Mouse (Mus musculus) left cerebral cortex, adult 18-20 months (tissue): ENCODE results near the gene Tm4sf5. TPM values are rescaled to one million over a fixed set of nuclear protein-coding genes. Genes with fewer than 3 reads are reported as not detected.
"Not testable (repeated sequence)": the region's sequence is repeated elsewhere in the genome, so short reads cannot be mapped to it uniquely, and the experiment has no call there.

ENCODE experiments used
- DNase-seq, 2 experiments: peaks; one replicate each; pipeline ENCODE4 v3.0.0; 2021 to 2022; ENCODE audit warnings: low spot score in 2 of 2, mixed read lengths in 1 of 2
- total RNA-seq, 2 experiments: library from RNA; stranded (reverse); gene quantifications; 2 replicates each; pipeline ENCODE4 v1.2.3; 2021

Tm4sf5 gene
- total RNA-seq, 2 experiments from 2014 or later: 0.37 TPM; not detected in 1

- DNase-seq: peak; percentile 33 to 46
These were observed 4.9 kb downstream of the Tm4sf5 start for GRCm38 (mm10) chr11:70509753-70510564.

GRCm38 (mm10) chr11:70511242-70511641 is 6.2 kb downstream of the Tm4sf5 start:
- DNase-seq: no peak

GRCm38 (mm10) chr11:70511825-70512224 is 6.8 kb downstream of the Tm4sf5 start:
- DNase-seq: no peak

DNA sequence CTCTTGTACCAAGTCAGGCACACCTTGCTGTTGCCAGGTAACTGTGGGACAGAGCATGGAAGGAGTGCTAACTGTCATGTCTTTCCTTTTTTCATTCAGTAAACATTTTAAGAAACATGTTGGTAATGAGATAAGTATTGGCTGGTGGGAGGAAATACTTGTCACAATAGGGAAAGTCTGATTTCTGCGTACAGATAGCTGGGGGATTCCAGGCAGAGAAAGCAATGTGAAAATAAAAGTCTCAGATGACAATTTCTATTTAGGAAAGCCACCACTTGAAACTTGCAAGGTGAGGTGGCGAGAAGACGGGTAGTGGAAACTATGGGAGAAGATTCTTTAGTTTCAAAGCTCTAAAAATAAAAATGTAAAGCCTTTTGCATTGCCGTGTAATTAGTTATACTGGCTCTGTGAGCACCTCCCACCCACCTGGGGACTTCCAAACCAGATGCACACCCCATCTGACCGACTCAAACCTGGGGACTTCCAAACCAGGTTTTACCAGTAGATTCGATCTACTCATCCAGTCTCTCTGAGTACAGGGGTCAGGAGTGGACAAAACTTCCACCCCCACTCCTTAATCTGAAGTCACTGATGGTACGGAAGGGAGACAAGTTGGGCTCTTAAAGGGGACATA is 7.8 kb downstream of the Tm4sf5 start:
- no peak for DNase-seq

- DNase-seq: no peak
These were observed 8.5 kb downstream of the Tm4sf5 start for GRCm38 (mm10) chr11:70513520-70513919.

- no peak for DNase-seq
These were observed 9.2 kb downstream of the Tm4sf5 start, which contains the start of gene Vmo1 for GRCm38 (mm10) chr11:70514288-70514687. Gene Vmo1 (minus strand): TSS chr11:70514616.

- peak in 1 of 2 experiments; percentile 15 for DNase-seq
These were observed 11.3 kb downstream of the Tm4sf5 start for GRCm38 (mm10) chr11:70516352-70516751.

- DNase-seq: no peak
These were observed 13.4 kb downstream of the Tm4sf5 start for GRCm38 (mm10) chr11:70518436-70518835.

GRCm38 (mm10) chr11:70518923-70519322 is 13.9 kb downstream of the Tm4sf5 start, which contains the start of gene Gltpd2:
Gene Gltpd2 (plus strand): TSS chr11:70519196.
- no peak for DNase-seq

DNA sequence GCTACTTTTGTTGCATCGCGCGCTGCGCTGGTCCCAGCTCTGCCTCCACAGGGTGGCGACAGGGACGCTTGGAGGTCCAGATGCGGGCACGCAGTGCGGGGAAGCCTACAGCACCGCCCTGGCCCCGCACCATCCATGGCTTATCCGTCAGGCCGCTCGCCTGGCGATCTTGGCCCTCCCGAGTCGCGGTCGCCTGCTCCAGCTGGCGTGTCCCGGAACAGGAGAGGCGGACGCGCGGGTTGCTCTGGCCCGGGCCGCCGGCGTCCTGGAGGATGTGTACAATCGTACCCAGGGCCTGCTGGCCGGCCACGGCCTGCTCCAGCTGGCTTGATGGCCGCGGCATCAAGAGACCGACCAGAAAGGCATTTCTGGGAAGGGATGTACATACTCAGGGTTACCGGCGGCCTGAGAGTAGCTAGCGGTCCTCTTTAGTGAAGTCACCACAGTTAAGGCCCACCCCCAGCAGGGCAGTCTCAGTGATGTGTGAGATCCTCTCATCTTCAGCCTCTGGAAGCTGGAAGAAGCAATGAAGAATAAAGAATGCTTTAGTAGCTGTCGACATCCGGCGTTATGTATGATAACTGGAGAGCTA is 15.2 kb downstream of the Tm4sf5 start:
- no peak for DNase-seq

DNA sequence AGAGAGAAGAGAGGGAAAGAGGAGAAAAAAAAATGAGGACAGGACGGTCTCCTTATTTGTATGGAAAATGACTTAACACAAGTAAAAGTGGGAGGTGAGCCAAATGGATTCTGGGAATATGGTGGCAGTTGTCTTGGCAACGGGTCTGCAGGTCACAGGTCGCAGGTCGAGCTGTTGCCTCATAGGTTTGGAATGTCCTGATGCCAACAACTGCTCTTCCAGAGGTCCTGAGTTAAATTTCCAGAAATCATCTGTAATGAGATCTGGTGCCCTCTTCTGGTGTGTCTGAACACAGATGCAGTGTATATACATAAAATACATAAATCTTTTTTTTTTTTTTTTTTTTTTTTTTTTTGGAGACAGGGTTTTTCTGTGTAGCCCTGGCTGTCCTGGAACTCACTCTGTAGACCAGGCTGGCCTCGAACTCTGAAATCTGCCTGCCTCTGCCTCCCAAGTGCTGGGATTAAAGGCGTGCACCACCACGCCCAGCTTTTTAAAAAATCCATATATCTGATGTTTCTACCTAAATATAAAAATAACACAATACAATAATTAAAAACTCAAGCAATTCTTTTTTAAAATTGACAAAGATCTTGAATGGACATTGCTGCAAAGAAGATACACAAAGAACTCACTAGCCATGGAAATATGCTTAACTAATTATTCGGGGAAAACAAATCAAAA is 18.4 kb downstream of the Tm4sf5 start:
- not testable (repeated sequence) for DNase-seq

GRCm38 (mm10) chr11:70524782-70525181 is 19.7 kb downstream of the Tm4sf5 start:
- DNase-seq: no peak

DNA sequence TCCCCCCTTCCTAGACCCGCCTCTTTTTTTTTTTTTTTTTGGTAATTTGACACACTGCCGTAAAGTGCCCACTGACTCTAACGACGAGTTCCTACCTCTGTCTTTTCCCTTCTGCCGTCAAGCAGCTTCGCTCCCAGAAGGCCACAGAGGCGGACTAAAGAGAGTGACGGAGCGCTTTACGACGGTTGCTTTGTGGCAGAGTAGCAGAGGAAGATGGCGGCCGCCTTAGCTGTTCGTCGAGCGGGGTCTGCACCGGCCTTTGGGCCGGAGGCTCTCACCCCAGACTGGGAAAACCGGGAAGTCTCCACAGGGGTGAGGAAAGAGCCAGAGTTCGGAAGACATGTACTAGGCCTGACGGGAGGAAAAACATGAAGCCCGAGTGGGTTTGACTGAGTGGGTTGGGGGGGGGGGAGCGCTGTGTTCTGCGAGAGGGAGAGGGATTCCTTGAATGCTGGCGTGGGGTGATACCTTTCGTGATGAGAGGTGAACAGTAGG is 20.2 kb downstream of the Tm4sf5 start, which contains the start of gene Psmb6:
Psmb6 (plus strand) TSS at position 184 of the 495 bp plus-strand sequence.
- DNase-seq: peak; percentile 92

DNA sequence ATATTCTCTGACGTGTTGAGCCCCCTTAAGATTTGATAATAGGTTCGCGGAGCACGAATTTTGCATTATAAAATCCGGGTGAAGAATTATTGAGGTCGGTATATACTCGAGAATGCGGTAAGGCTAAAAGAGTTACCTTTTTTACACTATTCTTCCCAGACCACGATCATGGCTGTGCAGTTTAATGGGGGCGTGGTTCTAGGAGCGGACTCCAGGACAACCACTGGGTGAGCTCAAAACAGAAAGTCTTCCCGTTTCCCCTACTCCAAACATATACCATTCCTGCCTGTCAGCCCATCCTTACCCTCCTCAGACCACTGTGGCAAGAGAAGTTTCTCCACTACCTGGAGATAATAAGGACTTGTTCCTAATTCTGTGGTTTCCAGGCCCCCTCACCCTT is 20.7 kb downstream of the Tm4sf5 start:
- DNase-seq: no peak

- DNase-seq: no peak
These were observed 21.2 kb downstream of the Tm4sf5 start for GRCm38 (mm10) chr11:70526211-70526610.

- DNase-seq: no peak
These were observed 23.6 kb downstream of the Tm4sf5 start for GRCm38 (mm10) chr11:70528610-70529009.

DNA sequence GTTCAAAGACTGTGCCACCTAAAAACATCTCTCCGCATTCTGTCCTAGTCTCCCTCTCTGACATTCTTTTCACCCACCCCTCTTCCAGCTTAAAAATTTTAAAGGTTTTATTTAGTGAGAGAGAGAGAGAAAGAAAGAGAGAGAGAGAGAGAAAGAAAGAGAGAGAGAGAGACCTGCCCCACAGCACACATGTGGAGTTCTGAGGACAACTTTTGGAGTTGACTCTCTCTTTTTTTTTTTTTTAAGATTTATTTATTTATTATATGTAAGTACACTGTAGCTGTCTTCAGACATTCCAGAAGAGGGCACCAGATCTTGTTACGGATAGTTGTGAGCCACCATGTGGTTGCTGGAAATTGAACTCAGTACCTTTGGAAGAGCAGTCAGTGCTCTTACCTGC is 26.0 kb downstream of the Tm4sf5 start:
- DNase-seq: not testable (repeated sequence)

DNA sequence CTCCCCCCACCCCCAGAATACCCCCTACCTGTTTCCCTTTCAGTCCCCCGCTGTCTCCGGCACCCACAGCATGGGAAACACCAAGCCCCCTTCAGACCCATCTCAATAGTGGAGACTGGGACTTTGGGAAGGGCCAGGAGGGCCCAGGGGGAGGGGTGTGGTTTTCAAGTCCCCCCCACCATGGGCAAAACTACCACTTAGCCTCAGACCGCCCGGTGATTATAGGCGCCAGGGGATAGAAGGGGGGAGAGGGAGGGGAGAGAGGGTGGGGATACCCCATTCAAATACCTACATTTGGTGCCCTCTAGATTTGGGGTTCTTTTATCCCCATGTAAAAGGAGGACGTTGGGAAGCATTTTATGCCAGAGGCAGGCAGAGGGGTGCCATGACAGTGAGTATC is 27.8 kb downstream of the Tm4sf5 start, which contains the start of gene Gm40193:
Gm40193 (minus strand) TSS at position 101 of the 400 bp plus-strand sequence.
- DNase-seq: no peak

DNA sequence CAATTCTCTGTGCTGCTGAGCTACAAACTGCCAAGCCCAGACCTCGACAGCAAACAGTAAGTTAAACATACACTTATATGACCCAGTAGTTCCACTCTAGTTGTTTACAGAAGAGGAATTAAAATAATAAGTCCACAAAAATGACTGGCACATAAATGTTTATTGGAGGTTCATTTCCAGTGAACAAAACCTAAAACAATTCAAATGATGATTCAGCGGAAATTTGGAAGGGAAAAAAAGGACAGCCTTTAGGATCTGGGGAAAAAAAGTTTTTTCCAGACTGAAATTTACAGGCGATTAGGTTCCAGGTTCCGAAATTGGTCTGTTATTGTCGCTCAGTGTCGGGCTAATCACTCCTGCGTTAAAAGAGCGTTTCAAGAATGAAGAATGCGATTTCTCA is 34.4 kb downstream of the Tm4sf5 start:
- DNase-seq: no peak

GRCm38 (mm10) chr11:70539877-70540587 is 35.0 kb downstream of the Tm4sf5 start, which contains the start of gene Pld2:
Gene Pld2 (plus strand): TSS chr11:70540064.
- DNase-seq: peak; percentile 71 to 79
